Mouse (Mus musculus) hindbrain, embryonic 16.5 days (tissue): ENCODE data around the gene Prima1. TPM values are rescaled to one million over a fixed set of nuclear protein-coding genes. Genes with fewer than 3 reads are reported as not detected.

ENCODE experiments used
- ATAC-seq: fragments of 200-750 bp; cut with Nextera tagmentation; 2 replicates; pipeline ENCODE4 v1.8.0; 2017; ENCODE audit warnings: moderate TSS enrichment, moderate library complexity
- H3K27ac ChIP-seq: fragments of 300-500 bp; sonication (generic); 2 replicates; pipeline ENCODE4 v1.5.1; 2014; ENCODE audit warnings: low read depth, mild to moderate bottlenecking, control low read depth, low read length, moderate library complexity
- H3K27me3 ChIP-seq: fragments of 300-500 bp; sonication (generic); replicated peaks from 2 replicates; pipeline ENCODE4 v1.6.1; 2014; ENCODE audit warnings: low read length; ENCODE audit not compliant: control insufficient read depth, insufficient read depth
- H3K36me3 ChIP-seq: fragments of 300-500 bp; sonication (generic); 2 replicates; pipeline ENCODE4 v1.6.1; 2014; ENCODE audit warnings: mild to moderate bottlenecking, low read length, moderate library complexity, mixed read lengths; ENCODE audit not compliant: control insufficient read depth, insufficient read depth
- H3K4me1 ChIP-seq: fragments of 300-500 bp; sonication (generic); 2 replicates; pipeline ENCODE4 v1.6.1; 2014; ENCODE audit warnings: low read depth, low read length; ENCODE audit not compliant: control insufficient read depth, insufficient read depth
- H3K4me2 ChIP-seq: fragments of 300-500 bp; sonication (generic); 2 replicates; pipeline ENCODE4 v1.6.1; 2014; ENCODE audit warnings: mild to moderate bottlenecking, low read length, control low read depth, moderate library complexity
- H3K4me3 ChIP-seq: fragments of 300-500 bp; sonication (generic); 2 replicates; pipeline ENCODE4 v1.5.1; 2014; ENCODE audit warnings: mild to moderate bottlenecking, low read length, control low read depth, moderate library complexity
- H3K9ac ChIP-seq: fragments of 300-500 bp; sonication (generic); 2 replicates; pipeline ENCODE4 v1.6.1; 2014; ENCODE audit warnings: low read depth, mild to moderate bottlenecking, control low read depth, low read length, moderate library complexity
- H3K9me3 ChIP-seq: fragments of 300-500 bp; sonication (generic); 2 replicates; pipeline ENCODE4 v1.6.1; 2014; ENCODE audit warnings: mild to moderate bottlenecking, low read length, moderate library complexity; ENCODE audit not compliant: control insufficient read depth
- WGBS: fragments of 180-500 bp; shearing (Covaris S2); extraction: QIAGEN DNeasy Blood & Tissue Kit; methylation state at CpG from one replicate; pipeline ENCODE4 v1.1.7; 2014; 5-methylcytosine and 5-hydroxymethylcytosine counted together
- polyA plus RNA-seq: library from polyadenylated mRNA; unstranded; fragments of >200 nt; fragmentation: Nextera tagmentation; extraction: Ambion mirVana; gene quantifications from 2 replicates; pipeline ENCODE4 v1.2.1, GENCODE M21; 2015

The Prima1 gene
- polyA plus RNA-seq, 1 experiment from 2014 or later, result 0.59 TPM

DNA sequence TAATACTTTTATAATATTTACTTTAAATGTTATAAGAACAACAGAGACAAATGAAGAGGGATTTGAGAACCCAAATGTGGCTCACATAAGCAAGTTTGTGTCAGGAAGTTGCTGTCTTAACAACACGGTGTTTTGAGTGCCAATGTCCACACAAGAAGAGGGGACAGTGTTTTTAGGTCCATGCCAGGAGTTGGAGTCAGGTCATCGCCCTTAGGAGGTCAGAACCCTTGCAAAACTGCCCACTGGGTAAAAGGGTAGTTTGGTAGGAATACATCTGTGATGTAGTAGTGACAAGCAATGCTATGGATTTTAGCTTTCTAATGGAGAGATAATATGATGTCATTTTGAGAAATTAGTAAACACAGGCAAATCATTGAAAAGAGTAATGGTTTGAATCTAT is 91.7 kb downstream of the Prima1 start:
- no peak overlapping the region for H3K27ac ChIP-seq
- no peak overlapping the region for H3K4me2 ChIP-seq
- H3K4me1 ChIP-seq, result no peaks in the 10 kb centered on the region
- H3K9me3 ChIP-seq, result no peaks in the 10 kb centered on the region; the same call in 1 of the 2 replicates
- H3K9ac ChIP-seq, result no peak overlapping the region
- no peak for ATAC-seq
- no peaks in the 10 kb centered on the region for H3K27me3 ChIP-seq
- H3K36me3 ChIP-seq, result peaks cover 25% of the 10 kb centered on the region
- WGBS, result 84% methylated on average over 2 of the region's 2 CpGs
- no peak overlapping the region for H3K4me3 ChIP-seq

Other genes starting within 250 kb of the Prima1 start
- gene Fam181a, start 68.8 kb upstream of the Prima1 start, polyA plus RNA-seq, result 5.6 and 6.0 TPM in 2 replicates
- gene Asb2, start 113.9 kb upstream of the Prima1 start, polyA plus RNA-seq, result 1.4 and 2.1 TPM in 2 replicates
- 23.4 and 23.7 TPM in 2 replicates for gene Otub2, start 146.5 kb upstream of the Prima1 start, polyA plus RNA-seq
- gene 9330161L09Rik, start 165.7 kb upstream of the Prima1 start, polyA plus RNA-seq, result 0.93 and 1.4 TPM in 2 replicates
- 147 and 159 TPM in 2 replicates for gene Ddx24, start 183.7 kb upstream of the Prima1 start, polyA plus RNA-seq
- 16.6 TPM in 2 replicates for gene Ifi27, start 192.1 kb upstream of the Prima1 start, polyA plus RNA-seq
- 2.2 and 2.6 TPM in 2 replicates for gene Ifi27l2a, start 201.5 kb upstream of the Prima1 start, polyA plus RNA-seq
- not detected in 2 replicates for gene Ifi27l2b, start 215.1 kb upstream of the Prima1 start, polyA plus RNA-seq